Mouse (Mus musculus): ENCODE data around the gene Gm28551. TPM values are rescaled to one million over a fixed set of nuclear protein-coding genes. Genes with fewer than 3 reads are reported as not detected.
"Not testable (repeated sequence)": the region's sequence is repeated elsewhere in the genome, so short reads cannot be mapped to it uniquely, and the experiment has no call there.

Gene Gm28551
- polyA plus RNA-seq, 1 experiment from 2014 or later: 1.0 TPM

DNA sequence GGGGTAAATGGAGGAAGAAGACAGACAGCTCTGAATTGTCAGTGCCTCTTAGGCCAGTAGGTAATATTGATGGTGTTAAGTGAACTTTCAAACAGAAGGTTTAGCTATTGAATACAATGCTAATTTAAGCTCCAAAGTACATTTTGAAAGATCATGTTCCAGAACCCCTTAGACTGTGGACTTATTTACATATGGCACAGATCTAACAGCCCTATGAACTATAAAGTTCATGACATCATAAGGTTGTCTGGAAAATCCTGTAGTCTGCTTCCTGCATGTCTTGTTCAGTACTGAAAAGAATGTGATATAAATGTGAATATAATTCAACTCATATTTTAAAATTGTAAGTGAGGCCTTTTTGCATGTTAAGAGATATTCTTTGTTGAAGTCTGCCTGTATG lies 6.5 kb upstream of the Gm28551 start:
- Histone ChIP-seq H3K4me1 (ENCODE audit: insufficient read depth) (no peaks in the 10 kb centered on the region), H3K4me3 (ENCODE audit: low read depth, low read length) (no peak overlapping the region), H3K4me2 (no peak overlapping the region), H3K9me3 (ENCODE audit: low read depth, low read length) (no peaks in the 10 kb centered on the region), H3K9ac (no peak overlapping the region), H3K27me3 (ENCODE audit: insufficient read depth, low read length) (no peaks in the 10 kb centered on the region), H3K36me3 (ENCODE audit: insufficient read depth) (no peaks in the 10 kb centered on the region), H3K27ac (ENCODE audit: low read depth) (no peak overlapping the region)
- ATAC-seq (ENCODE audit: insufficient read depth) (no peak), DNase-seq (no peak)
- no peak for TF ChIP-seq CTCF (IDR thresholded peaks at IDR 0.05; ENCODE audit: low read depth)

- H3K36me3 ChIP-seq (ENCODE audit: insufficient read depth): peaks cover 34% of the 10 kb centered on the region
- ATAC-seq (ENCODE audit: insufficient read depth): no peak
- H3K9ac ChIP-seq: no peak overlapping the region
- no peak for DNase-seq
- no peaks in the 10 kb centered on the region for H3K4me1 ChIP-seq (ENCODE audit: insufficient read depth)
- WGBS: 99% methylated on average over 2 of the region's 2 CpGs
- H3K27me3 ChIP-seq (ENCODE audit: insufficient read depth, low read length): no peaks in the 10 kb centered on the region
- no peaks in the 10 kb centered on the region; the same call in 1 of the 2 replicates for H3K9me3 ChIP-seq (ENCODE audit: low read depth, low read length)
- H3K4me3 ChIP-seq (ENCODE audit: low read depth, low read length): no peak overlapping the region
- TF ChIP-seq CTCF (IDR thresholded peaks at IDR 0.05; ENCODE audit: low read depth): no peak
- H3K4me2 ChIP-seq: no peak overlapping the region
- H3K27ac ChIP-seq (ENCODE audit: low read depth): no peak overlapping the region
These were observed 11.4 kb downstream of the Gm28551 start for GRCm38 (mm10) chr1:53341071-53341470.

- H3K27me3 ChIP-seq (ENCODE audit: insufficient read depth, low read length); ATAC-seq (ENCODE audit: insufficient read depth); H3K4me2 ChIP-seq; H3K4me1 ChIP-seq (ENCODE audit: insufficient read depth); H3K4me3 ChIP-seq (ENCODE audit: low read depth, low read length); H3K9me3 ChIP-seq (ENCODE audit: low read depth, low read length); H3K9ac ChIP-seq; DNase-seq; H3K27ac ChIP-seq (ENCODE audit: low read depth): not testable (repeated sequence)
- H3K36me3 ChIP-seq (ENCODE audit: insufficient read depth): peaks cover 11% of the 10 kb centered on the region
- 64% methylated on average over 2 of the region's 2 CpGs for WGBS
These were observed 15.1 kb downstream of the Gm28551 start for GRCm38 (mm10) chr1:53337403-53337802.

DNA sequence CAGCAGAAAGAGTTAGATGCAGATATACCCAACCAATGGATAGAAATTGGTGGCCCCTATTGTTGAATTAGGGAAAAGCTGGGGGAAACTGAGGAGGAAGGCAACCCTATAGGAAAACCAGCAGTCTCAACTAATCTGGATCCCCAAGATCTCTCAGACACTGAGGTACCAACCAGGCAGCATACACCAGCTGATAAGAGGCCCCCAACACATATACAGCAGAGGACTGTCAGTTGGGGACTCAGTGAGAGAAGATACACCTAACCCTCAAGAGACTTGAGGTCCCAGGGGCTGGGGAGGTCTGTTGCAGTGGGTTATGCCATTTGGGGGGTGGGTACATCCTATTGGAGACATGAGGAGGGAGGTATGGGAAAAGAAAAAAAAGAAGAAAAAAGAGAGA lies 17.0 kb downstream of the Gm28551 start:
- H3K9ac ChIP-seq: no peak overlapping the region
- no peak for TF ChIP-seq CTCF (IDR thresholded peaks at IDR 0.05; ENCODE audit: low read depth)

DNA sequence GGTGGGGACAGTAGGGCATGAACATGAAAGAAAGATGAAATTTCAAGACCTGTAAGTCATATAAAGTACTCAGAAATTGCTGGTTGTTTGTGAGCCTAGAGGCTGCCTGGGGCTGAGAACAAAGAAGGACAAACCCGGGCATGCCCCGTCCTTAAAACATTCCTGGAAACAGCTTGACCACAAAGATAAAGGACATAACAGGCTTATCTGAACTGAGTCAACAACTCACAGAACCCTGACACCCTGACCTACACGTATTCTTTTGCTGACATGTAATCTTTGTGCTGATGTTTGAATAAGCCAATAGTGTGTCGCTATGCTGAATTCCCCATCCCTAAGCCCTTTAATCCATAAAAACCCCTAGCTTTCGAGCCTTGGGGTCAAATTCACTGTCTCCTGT lies 18.9 kb downstream of the Gm28551 start:
- not testable (repeated sequence) for DNase-seq; H3K9ac ChIP-seq; H3K4me3 ChIP-seq (ENCODE audit: low read depth, low read length); H3K4me1 ChIP-seq (ENCODE audit: insufficient read depth); H3K4me2 ChIP-seq; H3K36me3 ChIP-seq (ENCODE audit: insufficient read depth); ATAC-seq (ENCODE audit: insufficient read depth); H3K27ac ChIP-seq (ENCODE audit: low read depth); H3K9me3 ChIP-seq (ENCODE audit: low read depth, low read length); H3K27me3 ChIP-seq (ENCODE audit: insufficient read depth, low read length)
- WGBS: 59% methylated on average over 5 of the region's 5 CpGs

More for the DNA sequence above, 17.0 kb downstream of the Gm28551 start:
- Histone ChIP-seq H3K27me3 (ENCODE audit: insufficient read depth, low read length) (no peaks in the 10 kb centered on the region), H3K4me3 (ENCODE audit: low read depth, low read length) (no peak overlapping the region), H3K36me3 (ENCODE audit: insufficient read depth) (no peaks in the 10 kb centered on the region), H3K27ac (ENCODE audit: low read depth) (no peak overlapping the region), H3K9me3 (ENCODE audit: low read depth, low read length) (no peaks in the 10 kb centered on the region), H3K4me2 (no peak overlapping the region), H3K4me1 (ENCODE audit: insufficient read depth) (no peaks in the 10 kb centered on the region)
- ATAC-seq (ENCODE audit: insufficient read depth): no peak
- no peak for DNase-seq

DNA sequence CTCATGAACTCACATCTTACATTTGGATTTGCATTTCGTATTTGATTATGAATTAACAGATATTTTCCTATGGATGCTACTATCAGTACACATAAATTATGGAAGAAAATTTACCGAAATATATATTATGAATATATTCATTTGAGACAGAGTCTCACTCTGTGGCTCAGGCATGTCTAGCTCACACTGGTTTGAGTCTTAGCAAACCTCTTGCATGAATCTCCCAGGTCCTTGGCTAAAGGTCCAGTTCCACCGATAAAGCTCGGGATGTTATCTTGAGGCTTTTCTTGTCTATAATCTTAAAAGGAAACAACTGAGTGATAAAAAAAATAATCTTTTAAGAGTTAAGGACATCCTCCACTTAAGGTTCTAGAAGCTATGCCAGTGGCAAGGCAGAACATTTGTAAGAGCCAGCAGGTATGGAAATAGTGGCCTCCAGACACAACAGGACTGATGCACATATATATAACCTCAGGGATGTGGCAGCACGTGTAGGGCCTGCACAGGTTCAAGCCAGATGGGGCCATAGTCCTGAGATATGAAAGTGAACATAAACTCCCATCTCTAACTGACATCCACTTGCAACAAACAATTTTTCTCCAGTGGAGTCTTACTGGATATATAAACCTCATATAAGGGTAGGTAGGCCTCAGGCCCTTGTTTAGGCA lies 27.5 kb downstream of the Gm28551 start:
- H3K27ac ChIP-seq (ENCODE audit: low read depth): no peak overlapping the region
- H3K9ac ChIP-seq: no peak overlapping the region
- no peak for TF ChIP-seq CTCF (IDR thresholded peaks at IDR 0.05; ENCODE audit: low read depth)
- 88% methylated on average over 5 of the region's 5 CpGs for WGBS
- ATAC-seq (ENCODE audit: insufficient read depth): no peak
- H3K4me2 ChIP-seq: no peak overlapping the region
- no peaks in the 10 kb centered on the region for H3K4me1 ChIP-seq (ENCODE audit: insufficient read depth)
- no peaks in the 10 kb centered on the region for H3K27me3 ChIP-seq (ENCODE audit: insufficient read depth, low read length)
- peaks cover 14% of the 10 kb centered on the region for H3K36me3 ChIP-seq (ENCODE audit: insufficient read depth)
- DNase-seq: no peak
- no peaks in the 10 kb centered on the region for H3K9me3 ChIP-seq (ENCODE audit: low read depth, low read length)
- H3K4me3 ChIP-seq (ENCODE audit: low read depth, low read length): no peak overlapping the region

DNA sequence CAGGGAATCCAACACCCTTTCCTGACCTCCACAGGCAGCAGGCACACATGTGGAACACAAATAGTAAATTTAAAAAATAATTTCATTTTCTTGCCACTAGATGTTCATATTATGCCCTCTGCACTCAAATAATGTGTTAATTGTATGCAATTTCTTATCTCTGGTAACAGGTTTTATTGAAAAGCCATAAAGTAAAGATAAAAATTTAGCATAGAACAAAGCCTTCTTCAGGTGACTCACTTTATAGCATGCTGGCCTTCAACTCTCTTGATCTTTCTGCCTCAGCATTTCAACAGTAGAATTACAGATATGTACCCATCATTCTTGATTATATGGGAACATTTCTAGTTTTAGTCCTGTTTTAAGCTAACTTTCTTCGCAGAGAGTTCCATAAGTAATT lies 28.2 kb downstream of the Gm28551 start:
- H3K4me1 ChIP-seq (ENCODE audit: insufficient read depth): no peaks in the 10 kb centered on the region
- no peak overlapping the region for H3K9ac ChIP-seq
- TF ChIP-seq CTCF (IDR thresholded peaks at IDR 0.05; ENCODE audit: low read depth): no peak
- no peak for DNase-seq
- no peaks in the 10 kb centered on the region for H3K9me3 ChIP-seq (ENCODE audit: low read depth, low read length)
- H3K4me2 ChIP-seq: no peak overlapping the region
- ATAC-seq (ENCODE audit: insufficient read depth): no peak
- no peak overlapping the region for H3K27ac ChIP-seq (ENCODE audit: low read depth)
- WGBS: 100% methylated on average over 1 of the region's 1 CpGs
- H3K4me3 ChIP-seq (ENCODE audit: low read depth, low read length): no peak overlapping the region
- peaks cover 15% of the 10 kb centered on the region for H3K36me3 ChIP-seq (ENCODE audit: insufficient read depth)
- no peaks in the 10 kb centered on the region for H3K27me3 ChIP-seq (ENCODE audit: insufficient read depth, low read length)

DNA sequence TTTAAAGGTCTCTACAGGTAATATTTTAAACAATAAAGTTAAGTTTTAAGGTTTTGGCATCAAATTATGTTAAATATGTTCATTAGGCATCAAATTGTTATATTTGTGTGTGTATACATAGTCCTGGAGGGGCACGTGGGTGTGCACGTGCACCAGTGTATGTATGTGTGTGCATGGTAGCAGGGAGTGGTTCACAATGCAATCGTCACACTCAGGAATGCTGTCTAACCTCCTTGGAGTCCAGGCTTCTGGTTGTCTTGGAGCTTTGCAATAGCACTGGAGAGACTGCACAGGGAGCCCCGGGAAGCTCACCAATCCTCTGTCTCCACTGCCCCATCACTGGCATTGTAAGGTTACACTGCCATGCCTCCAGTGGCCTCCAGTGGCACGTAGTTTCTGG lies 29.2 kb downstream of the Gm28551 start:
- no peak for DNase-seq
- Histone ChIP-seq H3K4me1 (ENCODE audit: insufficient read depth) (no peaks in the 10 kb centered on the region), H3K36me3 (ENCODE audit: insufficient read depth) (peaks cover 19% of the 10 kb centered on the region), H3K4me3 (ENCODE audit: low read depth, low read length) (no peak overlapping the region), H3K9me3 (ENCODE audit: low read depth, low read length) (no peaks in the 10 kb centered on the region), H3K27ac (ENCODE audit: low read depth) (no peak overlapping the region), H3K4me2 (no peak overlapping the region), H3K9ac (no peak overlapping the region), H3K27me3 (ENCODE audit: insufficient read depth, low read length) (no peaks in the 10 kb centered on the region)
- no peak for ATAC-seq (ENCODE audit: insufficient read depth)
- 87% methylated on average over 5 of the region's 5 CpGs for WGBS
- no peak for TF ChIP-seq CTCF (IDR thresholded peaks at IDR 0.05; ENCODE audit: low read depth)
